Mouse (Mus musculus) granulocyte monocyte progenitor cell, adult 5-6 weeks (primary cell): ENCODE measurements around the gene Gtf3c2. TPM values are rescaled to one million over a fixed set of nuclear protein-coding genes. Genes with fewer than 3 reads are reported as not detected.
A peak's percentile ranks its signal among the peaks of the same experiment; 100 is the strongest.

Experiments used
- ATAC-seq: replicated peaks from 2 replicates; pipeline ENCODE4 v1.8.0; 2016; ENCODE audit warnings: mild to moderate bottlenecking, moderate TSS enrichment, inconsistent platforms; ENCODE audit not compliant: poor library complexity, severe bottlenecking
- total RNA-seq, 2 experiments: library from RNA; stranded (forward) in 1 of 2; stranded (reverse) in 1 of 2; fragments of 200-712, 200-1000 nt in 1 of 2; fragments of >200 nt in 1 of 2; fragmentation: Nextera tagmentation in 1 of 2; gene quantifications; 2 replicates each; pipeline ENCODE4 v1.2.3; 2014 to 2017

Gene Gtf3c2
- total RNA-seq, 2 experiments from 2014 or later: 52.0 to 94.6 TPM

DNA sequence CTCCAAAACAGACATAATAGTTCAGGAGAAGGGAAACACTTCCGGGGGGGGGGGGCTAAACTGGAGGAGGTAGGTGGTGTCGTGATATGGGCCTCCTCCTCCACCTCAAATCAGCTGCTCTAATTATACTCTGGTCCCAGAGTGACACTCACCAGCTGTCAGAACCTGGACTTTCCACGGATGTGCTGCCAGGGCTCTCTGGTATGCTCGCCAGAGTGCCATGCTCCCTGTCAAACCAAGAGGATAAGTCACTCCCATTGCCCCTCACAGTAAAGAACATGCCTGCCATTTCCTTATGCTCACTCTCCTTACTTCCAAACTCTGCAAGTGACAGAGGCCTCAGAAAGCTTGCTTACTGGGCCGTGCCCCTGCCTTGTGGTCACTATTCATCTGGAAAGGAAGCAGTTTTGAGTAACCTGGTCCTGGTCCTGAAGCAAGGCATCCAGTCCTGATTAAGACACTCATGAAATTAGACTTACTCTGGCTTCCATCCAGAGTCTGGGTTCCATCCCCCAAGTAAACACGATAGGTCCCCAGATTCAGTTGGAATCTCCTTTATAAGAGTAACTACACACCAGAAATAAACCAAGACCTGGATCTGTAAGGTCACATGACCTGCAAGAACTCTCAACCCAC is 26.3 kb downstream of the Gtf3c2 start:
- peak; percentile 10 for ATAC-seq

- no peak for ATAC-seq
Measured at GRCm38 (mm10) chr5:31151746-31152145, 28.2 kb downstream of the Gtf3c2 start.

GRCm38 (mm10) chr5:31149781-31150180 is 30.2 kb downstream of the Gtf3c2 start:
- no peak for ATAC-seq

- ATAC-seq: 0 out of 2 replicates have a peak, but pooled peaks have one; percentile 20
Measured at GRCm38 (mm10) chr5:31138968-31139425, 40.9 kb downstream of the Gtf3c2 start.

- peak; percentile 25 for ATAC-seq
Measured at GRCm38 (mm10) chr5:31138241-31138967, 41.5 kb downstream of the Gtf3c2 start, which contains the start of gene Ucn. TSS of gene Ucn (minus strand) at chr5:31138829.

- no peak for ATAC-seq
Measured at GRCm38 (mm10) chr5:31137658-31138057, 42.3 kb downstream of the Gtf3c2 start.

DNA sequence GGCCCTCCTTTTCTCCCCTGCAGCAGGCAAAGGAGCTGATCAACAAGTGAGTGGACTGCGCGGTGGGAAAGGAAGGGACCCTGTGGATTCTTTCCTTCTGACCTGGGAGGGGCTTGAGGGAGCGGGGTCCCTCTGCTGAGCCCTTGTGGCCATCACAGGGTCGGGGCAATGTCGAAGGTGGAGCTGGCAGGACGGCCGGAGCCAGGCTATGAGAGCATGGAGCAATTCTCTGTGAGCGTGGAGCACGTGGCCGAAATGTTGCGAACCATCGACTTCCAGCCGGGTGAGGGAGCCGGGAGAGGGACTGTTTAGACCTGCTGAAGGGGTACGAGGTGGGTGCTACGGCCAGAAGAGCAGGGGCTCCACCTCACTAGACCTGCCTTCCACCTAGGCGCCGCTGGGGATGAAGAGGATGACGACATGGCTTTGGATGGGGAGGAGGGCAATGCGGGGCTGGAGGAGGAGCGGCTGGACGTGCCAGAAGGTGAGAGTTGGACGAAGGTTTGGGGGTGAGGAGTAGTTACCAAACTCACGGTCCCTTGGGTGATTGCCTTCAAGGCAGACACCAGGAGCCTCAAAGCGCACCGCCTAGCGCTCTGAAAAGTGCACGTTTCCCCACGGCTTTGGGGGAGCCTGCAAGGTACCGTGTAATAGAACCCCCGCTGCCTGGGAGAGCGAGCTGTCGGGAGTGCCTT is 43.1 kb downstream of the Gtf3c2 start:
- no peak for ATAC-seq

- ATAC-seq: no peak
Measured at GRCm38 (mm10) chr5:31126050-31126449, 53.9 kb downstream of the Gtf3c2 start.

DNA sequence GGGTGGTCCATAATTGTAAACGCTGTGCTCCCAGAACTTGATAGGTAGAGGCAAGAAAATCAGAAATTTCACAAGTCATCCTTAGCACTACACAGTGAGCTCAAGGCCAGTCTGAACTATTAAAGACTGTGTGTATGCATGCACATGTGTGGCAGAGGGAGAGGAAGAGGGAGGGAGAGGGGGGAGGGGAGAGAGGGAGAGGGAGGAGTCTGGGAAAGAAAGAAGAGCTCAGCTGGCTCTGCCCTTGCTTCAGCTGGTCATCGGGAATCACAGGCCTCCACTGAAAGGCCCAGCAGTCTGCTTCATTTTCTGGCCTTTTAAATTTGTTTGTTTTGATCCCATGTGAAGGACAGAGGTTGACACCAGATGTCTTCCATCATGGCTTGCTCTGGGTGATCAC is 56.5 kb downstream of the Gtf3c2 start:
- no peak for ATAC-seq

DNA sequence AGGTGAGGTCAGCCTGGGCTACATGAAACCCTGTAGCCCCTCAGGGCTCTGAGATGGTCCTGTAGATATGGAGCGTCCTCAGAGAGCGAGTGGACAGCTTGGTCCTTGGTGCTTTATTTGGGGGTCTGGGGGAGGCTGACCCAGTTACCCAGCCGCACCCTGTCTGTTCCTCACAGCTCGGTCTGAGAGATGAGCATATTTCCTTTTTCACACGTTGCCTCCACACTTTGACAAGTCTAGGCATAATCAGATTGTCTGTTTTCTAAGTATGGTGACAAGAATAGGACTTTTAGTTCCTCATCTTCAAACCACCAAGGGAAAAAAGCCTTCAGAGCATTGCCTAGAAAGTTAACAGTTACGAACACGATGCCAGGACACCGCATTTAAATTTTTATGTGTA is 58.8 kb downstream of the Gtf3c2 start:
- ATAC-seq: no peak

DNA sequence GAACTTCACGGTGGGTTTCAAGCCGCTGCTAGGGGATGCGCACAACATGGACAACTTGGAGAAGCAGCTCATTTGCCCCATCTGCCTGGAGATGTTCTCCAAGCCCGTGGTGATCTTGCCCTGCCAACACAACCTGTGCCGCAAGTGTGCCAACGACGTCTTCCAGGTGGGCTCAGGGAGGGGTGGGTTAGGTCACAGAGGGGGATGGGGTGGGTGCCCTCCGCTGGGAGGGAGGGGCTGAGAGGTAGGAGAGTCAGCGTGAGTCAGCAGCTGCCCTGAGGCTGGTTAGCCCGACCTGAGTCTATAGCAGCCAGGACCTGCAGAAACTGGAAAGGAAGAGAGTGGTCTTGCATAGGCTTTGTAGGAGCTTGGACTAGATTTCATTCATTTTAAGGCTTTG is 63.0 kb downstream of the Gtf3c2 start:
- no peak for ATAC-seq

GRCm38 (mm10) chr5:31116354-31116753 is 63.6 kb downstream of the Gtf3c2 start, which contains the start of gene Trim54:
TSS of gene Trim54 (plus strand) at chr5:31116712.
- no peak for ATAC-seq

DNA sequence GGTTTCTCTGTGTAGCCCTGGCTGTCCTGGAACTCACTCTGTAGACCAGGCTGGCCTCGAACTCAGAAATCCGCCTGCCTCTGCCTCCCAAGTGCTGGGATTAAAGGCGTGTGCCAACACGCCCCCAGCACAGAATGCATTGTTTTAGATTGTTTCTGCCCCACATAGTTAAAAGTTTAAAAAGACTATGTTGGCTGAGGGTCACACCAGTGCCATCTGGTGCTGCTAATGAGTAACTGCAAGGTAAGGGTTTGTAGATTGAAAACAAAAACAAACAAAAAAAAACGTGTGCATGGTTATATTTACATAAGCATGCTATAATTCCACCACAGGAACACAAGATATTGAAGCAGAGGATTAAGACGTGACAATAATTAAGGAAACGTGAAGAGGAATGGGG is 69.2 kb downstream of the Gtf3c2 start:
- ATAC-seq: no peak

DNA sequence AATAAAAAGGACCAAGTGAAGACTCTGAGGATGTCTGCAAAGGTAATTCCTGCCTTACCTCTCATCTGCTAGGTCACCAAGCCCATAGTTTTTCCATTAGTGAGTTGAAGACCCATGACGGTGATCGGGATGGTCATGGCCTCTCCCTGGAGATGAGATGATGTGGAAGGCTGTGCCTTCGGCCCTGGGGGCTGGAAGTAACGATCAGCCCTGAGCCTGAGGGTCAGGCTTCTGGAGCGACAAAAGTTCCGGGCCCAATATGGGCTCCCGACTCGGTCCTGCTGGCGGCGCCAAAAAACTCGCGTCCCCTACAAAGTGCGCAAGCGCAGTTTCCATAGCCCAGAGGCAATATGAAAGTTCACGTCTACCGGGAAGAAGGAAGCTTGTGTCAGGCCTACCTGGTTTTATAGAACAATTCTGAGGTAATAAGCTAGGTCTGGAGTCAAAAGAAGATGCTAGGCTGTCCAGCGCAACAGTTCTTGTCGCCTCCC is 71.9 kb downstream of the Gtf3c2 start, which contains the start of gene Slc30a3:
Slc30a3 (minus strand) TSS at position 238 of the 491 bp plus-strand sequence.
- no peak for ATAC-seq

Other genes starting within 250 kb of the Gtf3c2 start
- gene Cgref1, start 234.6 kb downstream of the Gtf3c2 start, total RNA-seq (2014; fragmentation: Nextera tagmentation): not detected in 2 replicates
- gene Cgref1, start 234.6 kb downstream of the Gtf3c2 start, total RNA-seq (2017): 0.62 TPM in 1 of 2 replicates, not detected in the other
- gene Preb, start 219.8 kb downstream of the Gtf3c2 start, total RNA-seq (2014; fragmentation: Nextera tagmentation): 103 and 127 TPM in 2 replicates
- 42.7 and 67.9 TPM in 2 replicates for gene Preb, start 219.8 kb downstream of the Gtf3c2 start, total RNA-seq (2017)
- not detected in 2 replicates for gene Tcf23, start 211.5 kb downstream of the Gtf3c2 start, total RNA-seq (2014; fragmentation: Nextera tagmentation)
- not detected in 2 replicates for gene Tcf23, start 211.5 kb downstream of the Gtf3c2 start, total RNA-seq (2017)
- gene Atraid, start 131.8 kb downstream of the Gtf3c2 start, total RNA-seq (2014; fragmentation: Nextera tagmentation): 42.7 and 79.1 TPM in 2 replicates
- gene Atraid, start 131.8 kb downstream of the Gtf3c2 start, total RNA-seq (2017): 44.7 and 59.4 TPM in 2 replicates
- 7.2 and 7.9 TPM in 2 replicates for gene Slc5a6, start 131.2 kb downstream of the Gtf3c2 start, total RNA-seq (2014; fragmentation: Nextera tagmentation)
- gene Slc5a6, start 131.2 kb downstream of the Gtf3c2 start, total RNA-seq (2017): 5.8 and 8.8 TPM in 2 replicates
- 57.4 and 70.3 TPM in 2 replicates for gene Cad, start 125.4 kb downstream of the Gtf3c2 start, total RNA-seq (2014; fragmentation: Nextera tagmentation)
- 23.1 and 39.5 TPM in 2 replicates for gene Cad, start 125.4 kb downstream of the Gtf3c2 start, total RNA-seq (2017)
- not detected in 2 replicates for gene Dnajc5g, start 73.9 kb downstream of the Gtf3c2 start, total RNA-seq (2014; fragmentation: Nextera tagmentation)
- not detected in 2 replicates for gene Dnajc5g, start 73.9 kb downstream of the Gtf3c2 start, total RNA-seq (2017)
- gene Slc30a3, start 71.9 kb downstream of the Gtf3c2 start, total RNA-seq (2014; fragmentation: Nextera tagmentation): not detected in 2 replicates
- not detected in 2 replicates for gene Slc30a3, start 71.9 kb downstream of the Gtf3c2 start, total RNA-seq (2017)
- gene Trim54, start 63.4 kb downstream of the Gtf3c2 start, total RNA-seq (2014; fragmentation: Nextera tagmentation): not detected in 2 replicates
- not detected in 2 replicates for gene Trim54, start 63.4 kb downstream of the Gtf3c2 start, total RNA-seq (2017)
- not detected in 2 replicates for gene Ucn, start 41.3 kb downstream of the Gtf3c2 start, total RNA-seq (2014; fragmentation: Nextera tagmentation)
- not detected in 2 replicates for gene Ucn, start 41.3 kb downstream of the Gtf3c2 start, total RNA-seq (2017)
- 19.6 and 42.3 TPM in 2 replicates for gene Mpv17, start 25.9 kb downstream of the Gtf3c2 start, total RNA-seq (2014; fragmentation: Nextera tagmentation)
- gene Mpv17, start 25.9 kb downstream of the Gtf3c2 start, total RNA-seq (2017): 20.9 and 32.9 TPM in 2 replicates
- 1.5 and 6.6 TPM in 2 replicates for gene Gm29609, start 233 bp downstream of the Gtf3c2 start, total RNA-seq (2014; fragmentation: Nextera tagmentation)
- gene Gm29609, start 233 bp downstream of the Gtf3c2 start, total RNA-seq (2017): 0.36 TPM in 1 of 2 replicates, not detected in the other
- 53.3 and 65.5 TPM in 2 replicates for gene Snx17, start 13.1 kb upstream of the Gtf3c2 start, total RNA-seq (2014; fragmentation: Nextera tagmentation)
- gene Snx17, start 13.1 kb upstream of the Gtf3c2 start, total RNA-seq (2017): 36.5 and 58.9 TPM in 2 replicates
- gene Eif2b4, start 13.3 kb upstream of the Gtf3c2 start, total RNA-seq (2014; fragmentation: Nextera tagmentation): 68.3 and 91.6 TPM in 2 replicates
- gene Eif2b4, start 13.3 kb upstream of the Gtf3c2 start, total RNA-seq (2017): 50.0 and 65.6 TPM in 2 replicates
- 10.6 and 15.4 TPM in 2 replicates for gene Zfp513, start 22.2 kb upstream of the Gtf3c2 start, total RNA-seq (2014; fragmentation: Nextera tagmentation)
- 5.9 and 6.9 TPM in 2 replicates for gene Zfp513, start 22.2 kb upstream of the Gtf3c2 start, total RNA-seq (2017)
- gene Ppm1g, start 40.5 kb upstream of the Gtf3c2 start, total RNA-seq (2014; fragmentation: Nextera tagmentation): 155 and 167 TPM in 2 replicates
- gene Ppm1g, start 40.5 kb upstream of the Gtf3c2 start, total RNA-seq (2017): 175 and 201 TPM in 2 replicates
- 65.6 and 75.4 TPM in 2 replicates for gene Nrbp1, start 60.7 kb upstream of the Gtf3c2 start, total RNA-seq (2014; fragmentation: Nextera tagmentation)
- 79.2 and 99.5 TPM in 2 replicates for gene Nrbp1, start 60.7 kb upstream of the Gtf3c2 start, total RNA-seq (2017)
- gene Gm9970, start 61.1 kb upstream of the Gtf3c2 start, total RNA-seq (2014; fragmentation: Nextera tagmentation): not detected in 2 replicates
- gene Gm9970, start 61.1 kb upstream of the Gtf3c2 start, total RNA-seq (2017): not detected in 2 replicates
- 1.6 and 19.8 TPM in 2 replicates for gene Krtcap3, start 71.5 kb upstream of the Gtf3c2 start, total RNA-seq (2014; fragmentation: Nextera tagmentation)
- gene Krtcap3, start 71.5 kb upstream of the Gtf3c2 start, total RNA-seq (2017): 1.6 and 4.7 TPM in 2 replicates
- 16.5 and 29.2 TPM in 2 replicates for gene Ift172, start 111.0 kb upstream of the Gtf3c2 start, total RNA-seq (2014; fragmentation: Nextera tagmentation)
- 12.7 and 44.9 TPM in 2 replicates for gene Ift172, start 111.0 kb upstream of the Gtf3c2 start, total RNA-seq (2017)
- gene Fndc4, start 115.9 kb upstream of the Gtf3c2 start, total RNA-seq (2014; fragmentation: Nextera tagmentation): not detected in 2 replicates
- gene Fndc4, start 115.9 kb upstream of the Gtf3c2 start, total RNA-seq (2017): not detected in 2 replicates
- not detected in 2 replicates for gene Gckr, start 117.3 kb upstream of the Gtf3c2 start, total RNA-seq (2014; fragmentation: Nextera tagmentation)
- not detected in 2 replicates for gene Gckr, start 117.3 kb upstream of the Gtf3c2 start, total RNA-seq (2017)